Mouse (Mus musculus) ES-E14 (cell line): Measurements from ENCODE around the gene Olfr805.

Experiments
- CHD2 ChIP-seq: IDR thresholded peaks from 2 replicates; pipeline ENCODE4 v1.6.1; 2014; ENCODE audit warnings: mild to moderate bottlenecking, low read depth, low read length, inconsistent platforms
- HCFC1 ChIP-seq: IDR thresholded peaks from 2 replicates; pipeline ENCODE4 v1.6.1; 2012; ENCODE audit warnings: low read length, inconsistent platforms, borderline replicate concordance; ENCODE audit not compliant: insufficient read depth
- MAFK ChIP-seq: IDR thresholded peaks from 2 replicates; pipeline ENCODE4 v1.6.1; 2014; ENCODE audit warnings: mild to moderate bottlenecking, low read depth, low read length, inconsistent platforms; ENCODE audit not compliant: insufficient read depth
- ZC3H11A ChIP-seq: IDR thresholded peaks from 2 replicates; pipeline ENCODE4 v1.6.1; 2012; ENCODE audit warnings: low read depth, mild to moderate bottlenecking, inconsistent platforms, low read length, borderline replicate concordance
- ZNF384 ChIP-seq: IDR thresholded peaks from 2 replicates; pipeline ENCODE4 v1.6.1; 2012; ENCODE audit warnings: low read depth, low read length, inconsistent platforms

DNA sequence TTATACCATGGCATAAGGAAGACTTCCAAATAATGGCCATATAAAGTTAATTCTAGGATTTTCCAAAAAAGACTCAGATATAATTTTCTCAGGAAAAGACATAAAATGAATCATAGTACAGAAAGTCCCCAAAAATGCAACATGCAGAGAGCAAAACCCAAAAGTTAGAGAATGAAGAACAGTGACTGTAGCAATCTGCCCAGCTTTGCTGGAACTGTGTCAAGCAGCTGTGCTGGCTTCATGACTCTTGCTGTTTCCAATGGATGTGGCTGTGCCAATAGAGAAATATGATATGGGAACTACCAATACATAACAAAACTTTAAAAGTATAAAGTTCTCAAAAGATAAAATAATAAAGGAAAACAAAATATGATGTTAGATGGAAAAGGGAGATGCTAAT, 48.9 kb upstream of the Olfr805 start:
- TF ChIP-seq HCFC1 (no peak), ZNF384 (no peak), CHD2 (no peak), MAFK (no peak), ZC3H11A (no peak)
